Mouse (Mus musculus): ENCODE measurements around the gene Raph1.
"Not testable (repeated sequence)": the region's sequence is repeated elsewhere in the genome, so short reads cannot be mapped to it uniquely, and the experiment has no call there.

Raph1 gene

GRCm38 (mm10) chr1:60565270-60565920 lies 1.5 kb downstream of the Raph1 start:
- DNase-seq, result peak; percentile 9

- DNase-seq, result no peak
These were observed 2.2 kb downstream of the Raph1 start for GRCm38 (mm10) chr1:60564691-60565090.

GRCm38 (mm10) chr1:60563021-60563420 lies 3.9 kb downstream of the Raph1 start:
- no peak for DNase-seq

GRCm38 (mm10) chr1:60543681-60544080 lies 23.2 kb downstream of the Raph1 start:
- DNase-seq, result no peak

GRCm38 (mm10) chr1:60539272-60539671 lies 27.6 kb downstream of the Raph1 start:
- no peak for DNase-seq

- DNase-seq, result peak; percentile 61
These were observed 32.0 kb downstream of the Raph1 start for GRCm38 (mm10) chr1:60534932-60535331.

- DNase-seq, result no peak
These were observed 36.3 kb downstream of the Raph1 start for GRCm38 (mm10) chr1:60530636-60531035.

- DNase-seq, result no peak
These were observed 36.8 kb downstream of the Raph1 start for GRCm38 (mm10) chr1:60530107-60530506.

- no peak for DNase-seq
These were observed 56.3 kb downstream of the Raph1 start for GRCm38 (mm10) chr1:60510584-60510983.

GRCm38 (mm10) chr1:60503456-60503855 lies 63.4 kb downstream of the Raph1 start:
- DNase-seq, result peak; percentile 7

GRCm38 (mm10) chr1:60493421-60493820 lies 73.5 kb downstream of the Raph1 start:
- no peak for DNase-seq

GRCm38 (mm10) chr1:60492404-60492803 lies 74.5 kb downstream of the Raph1 start:
- no peak for DNase-seq

GRCm38 (mm10) chr1:60490510-60490909 lies 76.4 kb downstream of the Raph1 start:
- no peak for DNase-seq

GRCm38 (mm10) chr1:60489660-60490059 lies 77.2 kb downstream of the Raph1 start:
- DNase-seq, result no peak

GRCm38 (mm10) chr1:60488635-60489034 lies 78.3 kb downstream of the Raph1 start:
- no peak for DNase-seq

GRCm38 (mm10) chr1:60485649-60486048 lies 81.3 kb downstream of the Raph1 start:
- no peak for DNase-seq

GRCm38 (mm10) chr1:60482881-60483280 lies 84.0 kb downstream of the Raph1 start:
- no peak for DNase-seq

GRCm38 (mm10) chr1:60481561-60481960 lies 85.3 kb downstream of the Raph1 start:
- no peak for DNase-seq

- DNase-seq, result peak; percentile 52
These were observed 96.4 kb downstream of the Raph1 start for GRCm38 (mm10) chr1:60470541-60470940.

GRCm38 (mm10) chr1:60469491-60469890 lies 97.4 kb downstream of the Raph1 start:
- no peak for DNase-seq

GRCm38 (mm10) chr1:60460623-60461022 lies 106.3 kb downstream of the Raph1 start:
- DNase-seq, result peak; percentile 24

- no peak for DNase-seq
These were observed 117.0 kb downstream of the Raph1 start for GRCm38 (mm10) chr1:60449896-60450295.

GRCm38 (mm10) chr1:60447067-60447466 lies 119.8 kb downstream of the Raph1 start:
- DNase-seq, result peak; percentile 47

- not testable (repeated sequence) for DNase-seq
These were observed 125.5 kb downstream of the Raph1 start for GRCm38 (mm10) chr1:60441438-60441837.

- DNase-seq, result no peak
These were observed 134.4 kb downstream of the Raph1 start for GRCm38 (mm10) chr1:60432497-60432896.
